Mouse (Mus musculus) intestine, postnatal 0 days (tissue): ENCODE measurements at regions not wholly inside any gene's neighbourhood (a gene's known extent, or its start where the extent isn't known, plus 50 kb on each side); places are given as distances from the start of the nearest gene placed in this dataset.
A peak's percentile ranks its signal among the peaks of the same experiment; 100 is the strongest.

Experiments
- ATAC-seq: fragments of 200-750 bp; cut with Nextera tagmentation; 2 replicates; pipeline ENCODE4 v1.8.0; 2017; ENCODE audit warnings: mild to moderate bottlenecking, moderate TSS enrichment, moderate library complexity
- H3K27ac ChIP-seq: fragments of 300-500 bp; sonication (generic); 2 replicates; pipeline ENCODE4 v1.5.1; 2014; ENCODE audit warnings: mild to moderate bottlenecking, low read depth, low read length, moderate library complexity
- H3K27me3 ChIP-seq: fragments of 300-500 bp; sonication (generic); replicated peaks from 2 replicates; pipeline ENCODE4 v1.6.1; 2014; ENCODE audit warnings: low read length, mixed read lengths; ENCODE audit not compliant: control insufficient read depth, insufficient read depth
- H3K36me3 ChIP-seq: fragments of 300-500 bp; sonication (generic); 2 replicates; pipeline ENCODE4 v1.6.1; 2014; ENCODE audit warnings: mild to moderate bottlenecking, moderate library complexity; ENCODE audit not compliant: control insufficient read depth, insufficient read depth
- H3K4me1 ChIP-seq: fragments of 300-500 bp; sonication (generic); replicated peaks from 2 replicates; pipeline ENCODE4 v1.6.1; 2014; ENCODE audit warnings: antibody characterized with exemption, low read length, mixed read lengths; ENCODE audit not compliant: control insufficient read depth, insufficient read depth
- H3K4me2 ChIP-seq: fragments of 300-500 bp; sonication (generic); replicated peaks from 2 replicates; pipeline ENCODE4 v1.6.1; 2014; ENCODE audit warnings: low read depth, mild to moderate bottlenecking, moderate library complexity
- H3K4me3 ChIP-seq: fragments of 300-500 bp; sonication (generic); 2 replicates; pipeline ENCODE4 v1.5.1; 2014; ENCODE audit warnings: low read depth, low read length
- H3K9ac ChIP-seq: fragments of 300-500 bp; sonication (generic); 2 replicates; pipeline ENCODE4 v1.6.1; 2014; ENCODE audit warnings: mild to moderate bottlenecking, low read depth, low read length
- H3K9me3 ChIP-seq: fragments of 300-500 bp; sonication (generic); 2 replicates; pipeline ENCODE4 v1.6.1; 2016; ENCODE audit warnings: mixed run types; ENCODE audit not compliant: control insufficient read depth
- CTCF ChIP-seq: sonication (generic); IDR thresholded peaks from 2 replicates; pipeline ENCODE4 v1.5.1; 2016; ENCODE audit warnings: low read depth, mild to moderate bottlenecking, control low read depth, antibody characterized with exemption, moderate library complexity
- WGBS: fragments of 180-500 bp; shearing (Covaris S2); extraction: QIAGEN DNeasy Blood & Tissue Kit; methylation state at CpG from one replicate; pipeline ENCODE4 v1.1.7; 2014; 5-methylcytosine and 5-hydroxymethylcytosine counted together

GRCm38 (mm10) chr9:120798901-120799300 is 130.1 kb upstream of the Ctnnb1 start:
- Histone ChIP-seq H3K9ac (no peak overlapping the region), H3K27me3 (no peaks in the 10 kb centered on the region), H3K4me2 (no peak overlapping the region), H3K36me3 (no peaks in the 10 kb centered on the region), H3K4me3 (no peak overlapping the region), H3K27ac (no peak overlapping the region), H3K4me1 (no peaks in the 10 kb centered on the region), H3K9me3 (no peaks in the 10 kb centered on the region)
- no peak for ATAC-seq
- TF ChIP-seq CTCF, result no peak
- WGBS, result 36% methylated on average over 12 of the region's 12 CpGs

DNA sequence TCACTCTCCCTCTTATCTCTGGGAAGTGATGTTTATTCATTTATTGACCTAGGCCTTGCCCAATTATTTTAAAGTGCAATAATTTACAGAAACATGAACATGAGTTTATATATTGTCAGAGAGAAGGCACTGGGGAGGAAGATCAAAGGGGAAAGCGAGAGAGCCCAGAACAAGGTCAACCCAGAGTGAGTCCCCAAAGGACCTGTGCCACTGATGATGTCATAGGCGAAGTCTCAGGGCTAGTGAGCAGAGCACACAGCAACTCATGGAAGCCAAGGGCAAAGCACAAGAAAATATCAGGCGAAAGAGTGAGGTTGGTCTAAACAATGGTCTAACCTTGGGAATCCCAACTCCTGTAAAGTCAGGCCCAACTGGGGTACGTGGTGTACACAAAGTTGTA is 126.4 kb upstream of the Ctnnb1 start:
- H3K9ac ChIP-seq, result no peak overlapping the region
- no peak overlapping the region for H3K4me3 ChIP-seq
- ATAC-seq, result 0 out of 2 replicates have a peak, but pooled peaks have one; percentile 37

DNA sequence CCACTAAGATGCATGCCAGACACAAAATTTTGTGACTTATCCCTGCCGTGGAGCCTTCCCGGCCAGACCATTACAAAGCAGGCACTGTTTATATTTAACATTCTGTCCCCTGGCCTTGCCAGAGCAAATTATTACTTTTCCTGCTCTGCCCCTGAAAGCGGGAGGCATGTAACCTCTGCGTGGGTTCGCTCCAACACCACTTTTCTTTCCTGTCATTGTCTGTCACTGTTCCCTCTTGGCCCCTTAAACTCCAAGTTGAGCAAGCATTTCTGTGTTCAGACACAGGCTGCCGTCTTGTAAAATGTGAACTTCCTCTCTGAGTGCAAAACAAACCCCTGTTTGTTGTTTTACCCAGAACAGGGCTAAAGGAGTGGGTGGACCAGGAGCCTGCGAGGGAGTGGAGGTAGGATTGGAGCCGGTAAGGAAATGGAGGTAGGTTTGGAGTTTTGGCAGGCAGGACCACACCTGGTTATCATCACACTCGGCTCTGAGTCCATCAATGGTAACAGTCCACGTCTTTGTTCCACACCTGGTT is 124.2 kb upstream of the Ctnnb1 start:
- no peaks in the 10 kb centered on the region for H3K4me1 ChIP-seq
- H3K36me3 ChIP-seq, result no peaks in the 10 kb centered on the region
- H3K9me3 ChIP-seq, result no peaks in the 10 kb centered on the region
- H3K9ac ChIP-seq, result no peak overlapping the region
- no peak for TF ChIP-seq CTCF
- 36% methylated on average over 10 of the region's 10 CpGs for WGBS
- H3K4me2 ChIP-seq, result no peak overlapping the region
- ATAC-seq, result no peak
- H3K27ac ChIP-seq, result no peak overlapping the region
- H3K27me3 ChIP-seq, result no peaks in the 10 kb centered on the region
- H3K4me3 ChIP-seq, result no peak overlapping the region

More for the DNA sequence above, 126.4 kb upstream of the Ctnnb1 start:
- no peak for TF ChIP-seq CTCF
- Histone ChIP-seq H3K36me3 (no peaks in the 10 kb centered on the region), H3K9me3 (no peaks in the 10 kb centered on the region), H3K27me3 (no peaks in the 10 kb centered on the region), H3K4me1 (no peaks in the 10 kb centered on the region), H3K27ac (no peak overlapping the region), H3K4me2 (no peak overlapping the region)
- 71% methylated on average over 4 of the region's 4 CpGs for WGBS

- no peak for TF ChIP-seq CTCF
- 56% methylated on average over 4 of the region's 4 CpGs for WGBS
- H3K9ac ChIP-seq, result no peak overlapping the region
Measured at GRCm38 (mm10) chr9:120808741-120809425, 120.1 kb upstream of the Ctnnb1 start.

DNA sequence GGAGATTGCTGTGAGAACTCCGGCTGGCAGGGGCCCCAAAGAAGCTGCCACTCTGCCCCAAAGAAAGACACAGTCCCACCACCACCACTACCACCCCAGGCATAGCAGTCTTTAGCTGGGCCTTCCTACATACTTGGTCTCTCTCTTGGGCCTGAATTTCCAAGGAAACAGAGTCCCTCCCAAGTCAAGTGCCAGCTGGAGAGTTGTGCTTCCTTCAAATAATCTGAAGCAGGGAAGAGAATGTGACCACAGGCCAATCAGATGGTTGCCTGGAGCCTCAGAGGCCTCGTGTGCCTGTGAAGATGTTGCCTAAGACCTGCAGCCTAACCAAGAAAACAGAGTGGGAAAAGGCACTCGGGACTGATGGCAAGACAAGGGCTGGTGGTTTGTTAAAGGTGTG is 117.5 kb upstream of the Ctnnb1 start:
- Histone ChIP-seq H3K27ac (no peak overlapping the region), H3K4me1 (no peaks in the 10 kb centered on the region), H3K27me3 (no peaks in the 10 kb centered on the region), H3K36me3 (no peaks in the 10 kb centered on the region), H3K4me3 (no peak overlapping the region), H3K9me3 (no peaks in the 10 kb centered on the region), H3K9ac (no peak overlapping the region), H3K4me2 (no peak overlapping the region)
- no peak for ATAC-seq
- WGBS, result 65% methylated on average over 3 of the region's 3 CpGs
- TF ChIP-seq CTCF, result no peak

More at GRCm38 (mm10) chr9:120808741-120809425, 120.1 kb upstream of the Ctnnb1 start:
- no peak overlapping the region for H3K27ac ChIP-seq
- no peak for ATAC-seq
- no peak overlapping the region for H3K4me2 ChIP-seq
- no peaks in the 10 kb centered on the region for H3K27me3 ChIP-seq
- H3K4me1 ChIP-seq, result no peaks in the 10 kb centered on the region
- H3K36me3 ChIP-seq, result no peaks in the 10 kb centered on the region
- no peak overlapping the region for H3K4me3 ChIP-seq
- H3K9me3 ChIP-seq, result no peaks in the 10 kb centered on the region

DNA sequence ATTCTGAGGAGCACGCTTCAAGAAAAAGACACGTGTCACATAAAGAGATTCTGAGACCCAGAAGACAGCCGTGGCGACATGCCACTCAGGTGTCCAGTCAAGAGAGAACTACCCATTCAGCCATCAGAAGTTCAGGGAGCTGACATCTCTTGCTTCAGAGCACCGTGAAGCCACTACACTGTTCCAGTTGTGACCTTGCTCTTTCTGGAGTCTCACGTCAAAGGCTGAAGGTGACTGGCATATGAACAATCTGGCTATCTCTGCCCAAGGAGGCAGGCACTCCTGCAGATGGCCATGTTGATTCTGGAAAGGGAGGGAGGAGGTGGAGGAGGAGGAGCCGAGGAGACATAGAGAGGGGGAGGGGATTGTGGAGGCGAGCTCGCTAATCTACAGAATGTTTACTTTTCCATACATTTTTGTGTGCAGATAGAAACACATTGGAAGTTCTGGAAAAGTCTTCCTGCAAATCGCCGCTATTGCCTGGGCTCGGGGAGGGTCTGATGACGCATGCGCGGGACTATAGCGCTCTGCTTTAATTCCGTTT is 116.3 kb upstream of the Ctnnb1 start:
- no peak overlapping the region for H3K27ac ChIP-seq
- H3K9ac ChIP-seq, result no peak overlapping the region
- no peaks in the 10 kb centered on the region for H3K9me3 ChIP-seq
- no peaks in the 10 kb centered on the region for H3K4me1 ChIP-seq
- H3K27me3 ChIP-seq, result no peaks in the 10 kb centered on the region
- ATAC-seq, result no peak
- no peak overlapping the region for H3K4me3 ChIP-seq
- H3K36me3 ChIP-seq, result no peaks in the 10 kb centered on the region
- peak overlapping the region; percentile 48; the same call in 1 of the 2 replicates for H3K4me2 ChIP-seq
- WGBS, result 51% methylated on average over 17 of the region's 17 CpGs
- no peak for TF ChIP-seq CTCF
